Mouse (Mus musculus) limb, embryonic 14.5 days (tissue): ENCODE data around the gene Rnf144a. TPM values are rescaled to one million over a fixed set of nuclear protein-coding genes. Genes with fewer than 3 reads are reported as not detected.

Experiments used
- ATAC-seq: fragments of 200-750 bp; cut with Nextera tagmentation; 2 replicates; pipeline ENCODE4 v1.8.0; 2017; ENCODE audit warnings: low read depth, moderate number of reproducible peaks, moderate TSS enrichment; ENCODE audit not compliant: low FRiP score
- DNase-seq: peaks from one replicate; pipeline ENCODE4 v3.0.0-alpha.2; 2015; ENCODE audit warnings: low spot score
- H3K27ac ChIP-seq: fragments of 300-500 bp; sonication (generic); replicated peaks from 2 replicates; pipeline ENCODE4 v1.5.1; 2014; ENCODE audit warnings: low read depth, mild to moderate bottlenecking, low read length, moderate library complexity, mixed read lengths
- H3K27me3 ChIP-seq: fragments of 300-500 bp; sonication (generic); 2 replicates; pipeline ENCODE4 v1.6.1; 2014; ENCODE audit warnings: low read length, mixed read lengths; ENCODE audit not compliant: control insufficient read depth, insufficient read depth
- H3K36me3 ChIP-seq: fragments of 300-500 bp; sonication (generic); 2 replicates; pipeline ENCODE4 v1.6.1; 2014; ENCODE audit warnings: mild to moderate bottlenecking, low read length, moderate library complexity, mixed read lengths; ENCODE audit not compliant: control insufficient read depth, insufficient read depth
- H3K4me1 ChIP-seq: fragments of 300-500 bp; sonication (generic); 2 replicates; pipeline ENCODE4 v1.6.1; 2014; ENCODE audit warnings: antibody characterized with exemption, low read length, mixed read lengths; ENCODE audit not compliant: control insufficient read depth, insufficient read depth
- H3K4me2 ChIP-seq: fragments of 300-500 bp; sonication (generic); replicated peaks from 2 replicates; pipeline ENCODE4 v1.6.1; 2014; ENCODE audit warnings: low read depth, mild to moderate bottlenecking, low read length, moderate library complexity; ENCODE audit not compliant: severe bottlenecking
- H3K4me3 ChIP-seq: fragments of 300-500 bp; sonication (generic); replicated peaks from 2 replicates; pipeline ENCODE4 v1.5.1; 2014; ENCODE audit warnings: low read length
- H3K9ac ChIP-seq: fragments of 300-500 bp; sonication (generic); 2 replicates; pipeline ENCODE4 v1.6.1; 2014; ENCODE audit warnings: mild to moderate bottlenecking, low read depth, low read length, moderate library complexity; ENCODE audit not compliant: severe bottlenecking
- H3K9me3 ChIP-seq: fragments of 300-500 bp; sonication (generic); 2 replicates; pipeline ENCODE4 v1.6.1; 2016; ENCODE audit warnings: low read length; ENCODE audit not compliant: control insufficient read depth
- POLR2A ChIP-seq: fragments of 200-500 bp; IDR thresholded peaks from 2 replicates; pipeline ENCODE4 v1.8.0; 2012; ENCODE audit warnings: inconsistent platforms, mild to moderate bottlenecking, moderate library complexity, borderline replicate concordance; ENCODE audit not compliant: insufficient read depth, insufficient read length; ENCODE audit errors: extremely low read depth
- WGBS: fragments of 180-500 bp; shearing (Covaris S2); extraction: QIAGEN DNeasy Blood & Tissue Kit; methylation state at CpG from one replicate; pipeline ENCODE4 v1.1.7; 2014; 5-methylcytosine and 5-hydroxymethylcytosine counted together
- polyA plus RNA-seq, 2 experiments: library from polyadenylated mRNA; depleted of rRNA in 1 of 2; stranded (reverse) in 1 of 2; unstranded in 1 of 2; fragments of >200 nt; fragmentation: Nextera tagmentation in 1 of 2; extraction: Ambion mirVana in 1 of 2; gene quantifications; 2 replicates each; pipeline versions ENCODE4 v1.2.1 to v1.2.3; 2012 to 2014

The Rnf144a gene
- polyA plus RNA-seq, 2 experiments: 33.3 to 34.6 TPM

DNA sequence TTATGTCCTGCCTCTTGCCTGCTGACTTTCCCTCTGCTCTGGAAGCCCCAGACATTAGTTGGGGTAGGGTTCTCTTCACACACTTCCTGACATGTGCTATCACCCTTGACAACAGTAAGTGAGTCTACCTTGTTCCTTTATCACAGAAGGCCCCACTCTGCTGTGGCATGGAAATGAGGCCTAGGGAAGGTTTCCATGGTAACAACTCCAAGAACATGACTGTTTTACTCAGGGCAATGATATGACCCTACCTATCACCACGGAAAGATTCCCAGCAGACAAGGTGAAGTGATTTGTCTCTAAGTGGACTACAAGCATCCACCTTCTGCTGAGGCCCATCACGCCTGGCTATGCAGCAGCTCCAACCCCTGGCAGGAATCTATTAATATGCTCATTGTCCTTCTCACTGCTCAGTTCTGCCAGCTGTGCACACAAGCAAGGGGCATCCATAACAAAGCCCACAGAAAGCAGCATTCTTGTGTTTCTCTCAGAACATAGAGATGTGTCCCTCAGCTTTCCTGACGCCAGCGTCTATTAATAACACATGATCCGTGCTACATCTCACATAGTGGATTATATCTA is 91.2 kb downstream of the Rnf144a start:
- Histone ChIP-seq H3K9ac (no peak overlapping the region), H3K4me3 (no peak overlapping the region), H3K36me3 (peaks cover 61% of the 10 kb centered on the region), H3K27ac (no peak overlapping the region), H3K27me3 (no peaks in the 10 kb centered on the region), H3K4me2 (no peak overlapping the region), H3K9me3 (no peaks in the 10 kb centered on the region), H3K4me1 (no peaks in the 10 kb centered on the region)
- DNase-seq: no peak
- TF ChIP-seq POLR2A: no peak
- WGBS: 90% methylated on average over 5 of the region's 5 CpGs
- ATAC-seq: no peak

DNA sequence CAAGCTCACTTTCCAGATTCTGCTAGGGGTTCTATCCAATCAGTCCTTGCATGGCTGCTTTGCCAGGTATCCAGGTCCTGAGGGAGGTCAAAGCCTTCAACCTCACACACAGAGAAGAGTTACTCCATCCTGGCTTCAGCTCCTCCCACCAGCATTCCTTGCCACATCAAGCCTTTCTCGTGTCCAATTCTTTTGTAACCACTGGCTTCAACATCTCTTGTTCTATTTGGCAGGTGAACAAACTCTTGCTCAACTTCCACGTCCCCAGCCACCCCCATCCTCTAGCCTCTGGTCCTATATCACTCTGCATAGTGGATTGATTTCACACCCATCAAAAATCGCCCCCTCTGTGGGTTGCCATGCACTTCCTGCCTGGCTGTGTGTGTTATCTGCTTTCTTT is 98.8 kb downstream of the Rnf144a start:
- no peaks in the 10 kb centered on the region for H3K27me3 ChIP-seq
- no peak overlapping the region for H3K4me2 ChIP-seq
- H3K36me3 ChIP-seq: peaks cover 71% of the 10 kb centered on the region
- H3K4me1 ChIP-seq: no peaks in the 10 kb centered on the region
- ATAC-seq (no peak), DNase-seq (no peak)
- TF ChIP-seq POLR2A: no peak
- no peaks in the 10 kb centered on the region for H3K9me3 ChIP-seq
- WGBS: 75% methylated on average over 3 of the region's 3 CpGs
- no peak overlapping the region for H3K4me3 ChIP-seq
- no peak overlapping the region for H3K9ac ChIP-seq
- H3K27ac ChIP-seq: no peak overlapping the region

DNA sequence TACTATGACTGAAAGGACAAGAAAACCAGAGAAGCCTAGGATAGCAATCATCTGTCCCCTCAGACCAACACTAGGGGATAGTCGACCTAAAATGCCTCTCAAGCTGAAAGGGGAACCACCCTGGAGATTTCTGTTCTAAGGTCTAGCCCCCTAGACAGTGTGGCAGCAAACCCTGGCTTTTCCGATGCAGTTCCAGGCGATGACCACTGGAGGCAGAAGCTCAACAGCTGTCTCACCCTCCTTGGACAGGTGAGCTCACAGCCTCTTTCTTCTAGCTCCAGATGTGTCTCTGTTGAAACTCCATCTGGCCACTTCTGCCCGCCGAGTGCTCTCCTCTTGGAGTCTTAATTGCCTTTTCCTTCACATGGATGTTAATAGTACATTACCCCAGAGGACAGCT is 100.1 kb downstream of the Rnf144a start:
- H3K4me1 ChIP-seq: no peaks in the 10 kb centered on the region
- H3K27me3 ChIP-seq: no peaks in the 10 kb centered on the region
- ATAC-seq (no peak), DNase-seq (peak; percentile 12)
- no peak overlapping the region for H3K9ac ChIP-seq
- peaks cover 71% of the 10 kb centered on the region for H3K36me3 ChIP-seq
- no peak overlapping the region for H3K4me2 ChIP-seq
- no peak for TF ChIP-seq POLR2A
- H3K4me3 ChIP-seq: no peak overlapping the region
- no peak overlapping the region for H3K27ac ChIP-seq
- H3K9me3 ChIP-seq: no peaks in the 10 kb centered on the region
- WGBS: 40% methylated on average over 5 of the region's 5 CpGs

DNA sequence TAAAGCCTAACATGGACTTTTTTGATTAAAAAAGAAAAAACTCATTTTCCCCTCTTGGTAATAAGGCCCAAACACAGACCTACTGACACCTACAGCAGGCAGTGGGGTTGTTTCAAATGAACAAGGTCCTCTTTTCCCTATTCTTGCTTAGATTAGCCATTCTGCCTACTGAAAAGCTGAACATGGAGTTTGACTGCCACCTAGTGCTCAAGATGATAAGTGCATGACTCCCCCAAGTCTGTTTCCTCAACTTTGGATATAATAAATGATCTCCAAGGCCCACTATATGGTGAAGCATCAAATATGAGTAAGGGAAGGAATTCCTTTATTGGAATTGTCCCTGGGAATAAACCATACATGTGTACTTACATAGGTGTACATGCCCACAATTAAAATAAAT is 103.5 kb downstream of the Rnf144a start:
- TF ChIP-seq POLR2A: no peak
- no peak for ATAC-seq
- no peaks in the 10 kb centered on the region for H3K4me1 ChIP-seq
- no peak overlapping the region for H3K9ac ChIP-seq
- H3K4me3 ChIP-seq: no peak overlapping the region
- no peaks in the 10 kb centered on the region for H3K27me3 ChIP-seq
- no peak overlapping the region for H3K27ac ChIP-seq
- peaks cover 70% of the 10 kb centered on the region for H3K36me3 ChIP-seq
- H3K9me3 ChIP-seq: no peaks in the 10 kb centered on the region
- no peak overlapping the region for H3K4me2 ChIP-seq
- peak; percentile 71 for DNase-seq

DNA sequence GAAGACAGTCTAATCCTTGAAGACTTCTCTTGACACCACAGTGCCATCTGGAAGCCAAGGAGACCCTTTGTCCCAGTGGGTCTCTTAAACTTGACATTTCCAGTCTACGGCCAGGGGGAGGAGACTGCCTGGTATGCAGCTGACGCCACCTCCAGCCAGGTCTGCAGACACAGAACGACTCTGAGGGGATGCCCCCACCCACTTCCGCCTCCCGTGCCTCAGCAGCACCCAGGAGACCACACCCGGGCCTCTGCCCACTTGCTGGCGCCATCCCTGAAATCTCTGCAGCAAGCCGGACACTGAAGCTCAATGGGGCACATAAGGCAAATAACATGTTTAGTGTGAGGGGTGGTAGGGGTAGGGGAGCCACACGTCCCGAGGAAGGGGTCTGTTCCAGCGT is 104.8 kb downstream of the Rnf144a start:
- Histone ChIP-seq H3K9me3 (no peaks in the 10 kb centered on the region), H3K9ac (no peak overlapping the region), H3K36me3 (peaks cover 58% of the 10 kb centered on the region), H3K27ac (no peak overlapping the region), H3K4me2 (no peak overlapping the region), H3K4me1 (no peaks in the 10 kb centered on the region), H3K27me3 (no peaks in the 10 kb centered on the region), H3K4me3 (no peak overlapping the region)
- DNase-seq (no peak), ATAC-seq (no peak)
- WGBS: 91% methylated on average over 11 of the region's 11 CpGs
- no peak for TF ChIP-seq POLR2A

DNA sequence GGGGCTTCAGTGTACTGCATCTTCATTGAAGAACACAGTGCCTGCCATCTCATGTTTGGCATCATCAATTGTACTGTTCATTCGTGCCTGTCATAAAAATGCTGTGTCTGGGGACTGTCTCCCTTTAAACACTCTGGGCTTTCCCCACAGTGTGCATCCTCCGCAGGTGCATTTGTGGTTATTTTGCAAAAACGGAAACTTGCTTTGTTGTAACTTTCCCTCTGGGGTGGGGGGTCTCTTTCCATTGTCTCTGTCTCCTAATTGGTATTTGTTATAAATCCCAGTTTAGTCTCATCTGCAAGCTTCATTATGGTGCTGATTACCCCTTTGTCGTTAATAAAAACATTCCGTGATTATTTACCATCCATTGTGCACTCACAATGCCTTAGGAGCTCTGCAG is 112.2 kb downstream of the Rnf144a start:
- H3K4me3 ChIP-seq: no peak overlapping the region
- ATAC-seq (no peak), DNase-seq (no peak)
- no peaks in the 10 kb centered on the region for H3K27me3 ChIP-seq
- H3K9ac ChIP-seq: no peak overlapping the region
- no peaks in the 10 kb centered on the region for H3K4me1 ChIP-seq
- no peak for TF ChIP-seq POLR2A
- no peak overlapping the region for H3K27ac ChIP-seq
- H3K4me2 ChIP-seq: no peak overlapping the region
- peaks cover 7% of the 10 kb centered on the region for H3K36me3 ChIP-seq
- no peaks in the 10 kb centered on the region for H3K9me3 ChIP-seq
- 91% methylated on average over 5 of the region's 5 CpGs for WGBS
